Mouse (Mus musculus): ENCODE measurements at regions not wholly inside any gene's neighbourhood (a gene's known extent, or its start where the extent isn't known, plus 50 kb on each side); places are given as distances from the start of the nearest gene placed in this dataset.

DNA sequence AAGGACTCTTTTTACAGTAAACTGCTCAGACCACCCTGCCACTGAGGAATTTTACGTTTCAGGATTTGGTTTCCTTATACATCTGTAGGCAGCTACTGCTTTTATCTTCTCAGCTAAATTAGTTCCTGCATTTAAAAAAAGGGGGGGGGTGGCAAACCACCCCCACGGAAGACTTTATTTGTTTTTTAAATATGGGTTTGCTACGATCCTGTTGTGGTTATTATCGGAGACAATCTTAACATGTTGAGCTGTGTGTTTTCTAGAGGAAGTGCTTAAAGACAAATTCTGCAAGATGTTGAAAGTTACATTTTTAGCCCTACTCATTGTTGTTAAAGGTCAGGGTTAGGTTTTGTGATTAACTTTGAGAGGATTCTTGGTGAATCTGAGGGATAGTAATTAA, 216.1 kb upstream of the Rasa1 start:
- no peaks in the 10 kb centered on the region for H3K27me3 ChIP-seq (replicated peaks; ENCODE audit: control insufficient read depth, insufficient read depth, low read length)
- 66% methylated on average over 4 of the region's 4 CpGs for WGBS
- no peak overlapping the region for H3K9ac ChIP-seq (ENCODE audit: low read depth, low read length)
- ATAC-seq: no peak
- no peak overlapping the region for H3K27ac ChIP-seq (ENCODE audit: low read length)
- H3K9me3 ChIP-seq (ENCODE audit: control insufficient read depth, low read length): no peaks in the 10 kb centered on the region
- H3K36me3 ChIP-seq (ENCODE audit: control insufficient read depth, insufficient read depth, low read length): no peaks in the 10 kb centered on the region
- no peak overlapping the region for H3K4me2 ChIP-seq (ENCODE audit: low read depth, low read length)
- no peak overlapping the region for H3K4me3 ChIP-seq (ENCODE audit: low read length)
- no peaks in the 10 kb centered on the region for H3K4me1 ChIP-seq (ENCODE audit: control insufficient read depth, insufficient read depth, low read length)

DNA sequence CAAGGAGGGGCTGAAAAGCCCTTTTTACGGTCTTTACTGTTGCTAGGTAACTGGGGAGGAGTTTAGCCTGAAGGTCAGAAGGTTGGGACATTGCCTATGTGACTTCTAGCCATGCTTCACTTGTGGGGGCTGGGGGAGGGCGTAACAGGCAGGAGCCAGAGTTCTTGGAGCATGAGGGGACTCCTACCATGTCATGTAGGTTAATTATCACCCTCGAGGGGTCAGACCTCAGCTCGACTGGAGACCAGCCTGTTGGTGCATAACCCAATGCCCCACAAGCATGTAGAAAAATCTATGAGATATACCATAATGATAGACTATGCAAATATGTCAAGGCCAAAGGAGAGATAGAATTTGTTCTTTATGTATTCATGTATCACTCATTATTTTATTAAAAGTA, 215.1 kb upstream of the Rasa1 start:
- Histone ChIP-seq H3K9me3 (ENCODE audit: control insufficient read depth, low read length) (no peaks in the 10 kb centered on the region), H3K27ac (ENCODE audit: low read length) (no peak overlapping the region), H3K9ac (ENCODE audit: low read depth, low read length) (no peak overlapping the region), H3K4me1 (ENCODE audit: control insufficient read depth, insufficient read depth, low read length) (no peaks in the 10 kb centered on the region), H3K4me2 (ENCODE audit: low read depth, low read length) (no peak overlapping the region), H3K36me3 (ENCODE audit: control insufficient read depth, insufficient read depth, low read length) (no peaks in the 10 kb centered on the region), H3K27me3 (replicated peaks; ENCODE audit: control insufficient read depth, insufficient read depth, low read length) (no peaks in the 10 kb centered on the region), H3K4me3 (ENCODE audit: low read length) (no peak overlapping the region)
- ATAC-seq: no peak
- 44% methylated on average over 4 of the region's 4 CpGs for WGBS

GRCm38 (mm10) chr13:85498696-85499095, 209.8 kb upstream of the Rasa1 start:
- 79% methylated on average over 2 of the region's 2 CpGs for WGBS

DNA sequence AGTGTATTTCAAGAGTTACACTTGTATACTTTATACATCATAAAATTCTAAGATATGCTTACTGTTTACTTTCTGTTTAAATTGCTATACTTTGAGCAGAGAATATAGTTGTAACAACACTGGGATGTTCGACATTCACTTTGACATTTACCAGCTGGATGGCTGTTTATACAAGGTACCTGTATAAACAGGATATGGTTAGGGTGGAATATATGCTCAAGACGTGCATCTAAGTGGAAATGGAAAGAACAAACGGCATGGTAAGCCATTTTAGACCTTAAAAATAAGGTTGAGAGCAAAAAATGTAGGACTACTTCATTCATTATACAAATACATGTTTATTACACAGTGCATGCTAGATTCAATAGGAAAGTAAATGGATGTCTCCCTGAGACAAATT, 195.9 kb upstream of the Rasa1 start:
- Histone ChIP-seq H3K9ac (ENCODE audit: low read depth, low read length) (no peak overlapping the region), H3K9me3 (ENCODE audit: control insufficient read depth, low read length) (no peaks in the 10 kb centered on the region), H3K4me2 (ENCODE audit: low read depth, low read length) (no peak overlapping the region), H3K27me3 (replicated peaks; ENCODE audit: control insufficient read depth, insufficient read depth, low read length) (no peaks in the 10 kb centered on the region), H3K36me3 (ENCODE audit: control insufficient read depth, insufficient read depth, low read length) (no peaks in the 10 kb centered on the region), H3K27ac (ENCODE audit: low read length) (no peak overlapping the region), H3K4me3 (ENCODE audit: low read length) (no peak overlapping the region), H3K4me1 (ENCODE audit: control insufficient read depth, insufficient read depth, low read length) (no peaks in the 10 kb centered on the region)
- 39% methylated on average over 3 of the region's 3 CpGs for WGBS
- no peak for ATAC-seq

More at GRCm38 (mm10) chr13:85498696-85499095, 209.8 kb upstream of the Rasa1 start:
- Histone ChIP-seq H3K27ac (ENCODE audit: low read length) (no peak overlapping the region), H3K27me3 (replicated peaks; ENCODE audit: control insufficient read depth, insufficient read depth, low read length) (no peaks in the 10 kb centered on the region), H3K4me2 (ENCODE audit: low read depth, low read length) (no peak overlapping the region), H3K4me3 (ENCODE audit: low read length) (no peak overlapping the region), H3K36me3 (ENCODE audit: control insufficient read depth, insufficient read depth, low read length) (no peaks in the 10 kb centered on the region), H3K9ac (ENCODE audit: low read depth, low read length) (no peak overlapping the region), H3K9me3 (ENCODE audit: control insufficient read depth, low read length) (no peaks in the 10 kb centered on the region), H3K4me1 (ENCODE audit: control insufficient read depth, insufficient read depth, low read length) (no peaks in the 10 kb centered on the region)
- ATAC-seq: no peak

- no peak for ATAC-seq
- no peak overlapping the region for H3K4me2 ChIP-seq (ENCODE audit: low read depth, low read length)
- no peak overlapping the region for H3K4me3 ChIP-seq (ENCODE audit: low read length)
- no peaks in the 10 kb centered on the region for H3K27me3 ChIP-seq (replicated peaks; ENCODE audit: control insufficient read depth, insufficient read depth, low read length)
- H3K36me3 ChIP-seq (ENCODE audit: control insufficient read depth, insufficient read depth, low read length): no peaks in the 10 kb centered on the region
- H3K9me3 ChIP-seq (ENCODE audit: control insufficient read depth, low read length): no peaks in the 10 kb centered on the region
- H3K4me1 ChIP-seq (ENCODE audit: control insufficient read depth, insufficient read depth, low read length): no peaks in the 10 kb centered on the region
- no peak overlapping the region for H3K27ac ChIP-seq (ENCODE audit: low read length)
- no peak overlapping the region for H3K9ac ChIP-seq (ENCODE audit: low read depth, low read length)
These were observed 194.4 kb upstream of the Rasa1 start for GRCm38 (mm10) chr13:85483348-85483747.

- no peaks in the 10 kb centered on the region for H3K27me3 ChIP-seq (replicated peaks; ENCODE audit: control insufficient read depth, insufficient read depth, low read length)
- H3K4me3 ChIP-seq (ENCODE audit: low read length): no peak overlapping the region
- 84% methylated on average over 2 of the region's 2 CpGs for WGBS
- no peaks in the 10 kb centered on the region for H3K9me3 ChIP-seq (ENCODE audit: control insufficient read depth, low read length)
- H3K4me2 ChIP-seq (ENCODE audit: low read depth, low read length): no peak overlapping the region
- no peaks in the 10 kb centered on the region for H3K4me1 ChIP-seq (ENCODE audit: control insufficient read depth, insufficient read depth, low read length)
- ATAC-seq: no peak
- no peaks in the 10 kb centered on the region for H3K36me3 ChIP-seq (ENCODE audit: control insufficient read depth, insufficient read depth, low read length)
- no peak overlapping the region for H3K9ac ChIP-seq (ENCODE audit: low read depth, low read length)
- no peak overlapping the region for H3K27ac ChIP-seq (ENCODE audit: low read length)
These were observed 190.5 kb upstream of the Rasa1 start for GRCm38 (mm10) chr13:85479405-85479804.

GRCm38 (mm10) chr13:85476274-85476846, 187.4 kb upstream of the Rasa1 start:
- H3K27me3 ChIP-seq (replicated peaks; ENCODE audit: control insufficient read depth, insufficient read depth, low read length): no peaks in the 10 kb centered on the region
- no peak overlapping the region for H3K27ac ChIP-seq (ENCODE audit: low read length)
- 68% methylated on average over 4 of the region's 4 CpGs for WGBS
- H3K4me1 ChIP-seq (ENCODE audit: control insufficient read depth, insufficient read depth, low read length): no peaks in the 10 kb centered on the region
- H3K36me3 ChIP-seq (ENCODE audit: control insufficient read depth, insufficient read depth, low read length): no peaks in the 10 kb centered on the region
- H3K4me3 ChIP-seq (ENCODE audit: low read length): no peak overlapping the region
- no peaks in the 10 kb centered on the region for H3K9me3 ChIP-seq (ENCODE audit: control insufficient read depth, low read length)
- H3K4me2 ChIP-seq (ENCODE audit: low read depth, low read length): no peak overlapping the region
- no peak overlapping the region for H3K9ac ChIP-seq (ENCODE audit: low read depth, low read length)
- ATAC-seq: no peak

- no peak for ATAC-seq
- Histone ChIP-seq H3K4me2 (ENCODE audit: low read depth, low read length) (no peak overlapping the region), H3K9ac (ENCODE audit: low read depth, low read length) (no peak overlapping the region), H3K9me3 (ENCODE audit: control insufficient read depth, low read length) (no peaks in the 10 kb centered on the region), H3K27ac (ENCODE audit: low read length) (no peak overlapping the region), H3K36me3 (ENCODE audit: control insufficient read depth, insufficient read depth, low read length) (no peaks in the 10 kb centered on the region), H3K27me3 (replicated peaks; ENCODE audit: control insufficient read depth, insufficient read depth, low read length) (no peaks in the 10 kb centered on the region), H3K4me3 (ENCODE audit: low read length) (no peak overlapping the region), H3K4me1 (ENCODE audit: control insufficient read depth, insufficient read depth, low read length) (no peaks in the 10 kb centered on the region)
- 89% methylated on average over 5 of the region's 5 CpGs for WGBS
These were observed 182.4 kb upstream of the Rasa1 start for GRCm38 (mm10) chr13:85471340-85471739.

DNA sequence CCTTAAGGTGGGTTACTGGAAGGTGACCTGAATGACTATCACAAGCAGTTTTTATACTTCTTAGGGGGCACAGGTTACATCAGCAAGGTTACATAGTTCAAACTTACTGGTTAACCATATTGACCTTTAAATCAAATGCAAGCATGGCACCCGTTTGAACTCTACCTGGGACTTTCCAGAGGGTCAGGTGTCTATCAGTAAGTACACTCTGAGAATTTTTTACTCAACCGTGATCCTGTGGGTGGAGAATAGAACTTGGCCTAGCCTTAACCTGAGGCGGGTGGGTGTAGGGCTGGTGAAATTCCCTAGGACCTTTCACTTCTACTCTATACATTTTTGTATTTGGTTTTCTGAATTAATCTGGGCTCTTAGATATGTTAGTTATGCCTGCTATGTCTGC, 170.5 kb upstream of the Rasa1 start:
- WGBS: 77% methylated on average over 3 of the region's 3 CpGs

DNA sequence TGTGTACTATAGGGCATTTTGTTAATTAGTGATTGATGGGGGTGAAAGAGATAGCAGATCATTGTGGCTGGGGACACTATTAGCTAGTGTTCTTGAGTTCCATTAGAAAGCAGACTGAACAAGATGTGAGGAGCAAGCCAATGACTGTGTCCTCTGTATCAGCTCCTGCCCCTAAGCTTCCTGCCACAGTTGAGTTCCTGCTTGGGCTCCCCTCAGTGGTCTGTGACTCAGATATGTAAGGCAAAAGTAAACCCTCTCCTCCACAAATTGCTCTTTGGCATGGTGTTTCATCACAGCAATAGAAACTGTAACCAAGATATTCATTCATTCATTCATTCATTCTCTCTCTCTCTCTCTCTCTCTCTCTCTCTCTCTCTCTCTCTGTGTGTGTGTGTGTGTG, 169.7 kb upstream of the Rasa1 start:
- Histone ChIP-seq H3K36me3 (ENCODE audit: control insufficient read depth, insufficient read depth, low read length) (no peaks in the 10 kb centered on the region), H3K4me3 (ENCODE audit: low read length) (no peak overlapping the region), H3K4me1 (ENCODE audit: control insufficient read depth, insufficient read depth, low read length) (no peaks in the 10 kb centered on the region), H3K9me3 (ENCODE audit: control insufficient read depth, low read length) (no peaks in the 10 kb centered on the region), H3K27me3 (replicated peaks; ENCODE audit: control insufficient read depth, insufficient read depth, low read length) (no peaks in the 10 kb centered on the region), H3K27ac (ENCODE audit: low read length) (no peak overlapping the region), H3K9ac (ENCODE audit: low read depth, low read length) (no peak overlapping the region), H3K4me2 (ENCODE audit: low read depth, low read length) (no peak overlapping the region)
- ATAC-seq: no peak

More for the DNA sequence above, 170.5 kb upstream of the Rasa1 start:
- H3K4me2 ChIP-seq (ENCODE audit: low read depth, low read length): no peak overlapping the region
- ATAC-seq: no peak
- no peak overlapping the region for H3K27ac ChIP-seq (ENCODE audit: low read length)
- H3K4me1 ChIP-seq (ENCODE audit: control insufficient read depth, insufficient read depth, low read length): no peaks in the 10 kb centered on the region
- no peaks in the 10 kb centered on the region for H3K27me3 ChIP-seq (replicated peaks; ENCODE audit: control insufficient read depth, insufficient read depth, low read length)
- H3K9me3 ChIP-seq (ENCODE audit: control insufficient read depth, low read length): no peaks in the 10 kb centered on the region
- no peak overlapping the region for H3K9ac ChIP-seq (ENCODE audit: low read depth, low read length)
- no peaks in the 10 kb centered on the region for H3K36me3 ChIP-seq (ENCODE audit: control insufficient read depth, insufficient read depth, low read length)
- H3K4me3 ChIP-seq (ENCODE audit: low read length): no peak overlapping the region

Measured in intestine, embryonic 16.5 days (tissue).